26 mouse cellular contexts compared by ENCODE assay signal in the genomic region with DNA sequence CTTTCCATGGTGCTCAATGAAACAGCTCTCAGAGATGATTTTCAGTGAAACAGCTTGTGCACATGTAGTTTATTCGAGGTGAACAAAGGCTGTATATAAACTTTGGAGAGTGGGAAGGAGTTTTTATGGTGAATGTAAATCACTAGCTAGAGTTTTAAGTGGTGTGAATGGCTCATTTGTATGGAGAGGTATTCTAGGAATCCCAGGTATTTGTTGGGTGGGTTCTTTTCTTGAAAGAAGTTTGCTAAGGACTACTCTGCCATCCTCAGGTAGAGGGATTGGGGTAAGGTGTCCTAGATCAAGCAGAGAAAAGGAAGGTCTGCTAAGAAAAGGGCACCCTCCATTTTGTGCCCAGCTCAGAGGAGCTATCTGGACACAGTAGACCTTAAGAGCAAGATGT.
DNase-seq lines count a peak whose midpoint lies in the region; ATAC-seq and TF ChIP-seq lines count a peak whose summit lies in the region.
"Had no signal": no experiment of that assay in that cellular context is flagged by ENCODE, and none has a peak within 500 bp of the region (broad histone marks: within the 10 kb centered on the region; RNA-seq: fewer than 3 reads in every experiment).

No protein-coding gene starts in this region.

- WGBS in kidney, postnatal 0 days, result 14% methylated on average over 1 of the region's 1 CpGs
- 15% methylated on average over 1 of the region's 1 CpGs for WGBS in kidney, adult 2 months

- no peak for TF ChIP-seq CTCF in kidney, postnatal 0 days (IDR thresholded peaks at IDR 0.05; ENCODE audit: low read depth)
- TF ChIP-seq CTCF in kidney, adult 2 months (conservative IDR thresholded peaks at IDR 0.05; ENCODE audit: insufficient read depth, insufficient read length, low read depth, low read length), result no peak
- no peak for TF ChIP-seq CTCF in ES-Bruce4 (IDR thresholded peaks at IDR 0.05; ENCODE audit: low read depth, low read length)

- H3K4me3 ChIP-seq in kidney, postnatal 0 days (replicated peaks; ENCODE audit: low read depth, low read length), result no peak overlapping the region
- H3K4me3 ChIP-seq in kidney, adult 2 months (ENCODE audit: insufficient read depth, low read depth, low read length), result no peak overlapping the region
- H3K4me3 ChIP-seq in ES-Bruce4 (ENCODE audit: low read depth, low read length), result no peak overlapping the region
- H3K4me3 ChIP-seq: embryonic facial prominence, embryonic 10.5 days; embryonic facial prominence, embryonic 12.5 days; forebrain, embryonic 13.5 days; forebrain, embryonic 15.5 days had no signal

- no peak for TF ChIP-seq EP300 in ES-Bruce4 (IDR thresholded peaks at IDR 0.05; ENCODE audit: insufficient read depth, low read depth, low read length)

- H3K9ac ChIP-seq in kidney, postnatal 0 days (ENCODE audit: low read depth, low read length), result no peak overlapping the region
- no peak overlapping the region for H3K9ac ChIP-seq in ES-Bruce4 (ENCODE audit: low read depth, poor library complexity, severe bottlenecking)
- H3K9ac ChIP-seq: embryonic facial prominence, embryonic 12.5 days; forebrain, embryonic 13.5 days; forebrain, embryonic 15.5 days; forebrain, postnatal 0 days had no signal

- no peak overlapping the region for H3K4me2 ChIP-seq in kidney, postnatal 0 days (ENCODE audit: low read length)
- H3K4me2 ChIP-seq: embryonic facial prominence, embryonic 12.5 days; forebrain, embryonic 13.5 days; forebrain, embryonic 15.5 days had no signal

- H3K27ac ChIP-seq in kidney, postnatal 0 days, result no peak overlapping the region
- no peak overlapping the region for H3K27ac ChIP-seq in kidney, adult 2 months (ENCODE audit: insufficient read depth, low read depth, low read length)
- H3K27ac ChIP-seq in ES-Bruce4 (ENCODE audit: insufficient read depth, low read length), result 0 out of 2 replicates have a peak overlapping the region, but pooled peaks have one; percentile 44
- H3K27ac ChIP-seq: embryonic facial prominence, embryonic 10.5 days; embryonic facial prominence, embryonic 12.5 days; forebrain, embryonic 13.5 days; forebrain, embryonic 15.5 days had no signal

- TF ChIP-seq POLR2A in kidney, adult 2 months (IDR thresholded peaks at IDR 0.05; ENCODE audit: low read depth, low read length), result no peak
- TF ChIP-seq POLR2A in ES-Bruce4 (IDR thresholded peaks at IDR 0.05; ENCODE audit: insufficient read depth, low read length), result no peak

- H3K27me3 ChIP-seq in kidney, postnatal 0 days (ENCODE audit: insufficient read depth, low read length), result no peaks in the 10 kb centered on the region
- no peaks in the 10 kb centered on the region for H3K27me3 ChIP-seq in kidney, adult 2 months (replicated peaks; ENCODE audit: control insufficient read depth, insufficient read depth, low read length)
- no peaks in the 10 kb centered on the region for H3K27me3 ChIP-seq in ES-Bruce4 (ENCODE audit: control insufficient read depth, insufficient read depth, low read length, poor library complexity, severe bottlenecking)
- H3K27me3 ChIP-seq: CH12.LX; embryonic facial prominence, embryonic 12.5 days; forebrain, embryonic 13.5 days; forebrain, embryonic 15.5 days had no signal

- no peaks in the 10 kb centered on the region for H3K9me3 ChIP-seq in kidney, postnatal 0 days (replicated peaks; ENCODE audit: low read length)
- peaks cover 6% of the 10 kb centered on the region for H3K9me3 ChIP-seq in ES-Bruce4 (replicated peaks; ENCODE audit: control insufficient read depth, insufficient read depth, low read length, poor library complexity, severe bottlenecking)
- H3K9me3 ChIP-seq: embryonic facial prominence, embryonic 10.5 days; embryonic facial prominence, embryonic 12.5 days; forebrain, embryonic 13.5 days; forebrain, embryonic 15.5 days; G1E had no signal

- DNase-seq in kidney, postnatal 0 days (ENCODE audit: low spot score), result peak; percentile 2
- no peak for DNase-seq in kidney, adult 2 months
- DNase-seq in R1 (ENCODE audit: low read depth, low spot score), result peak; percentile 81
- DNase-seq in forelimb bud, embryonic 11.5 days (ENCODE audit: low read depth, low spot score), result peak; percentile 6
- DNase-seq in gastrocnemius, postnatal 25 days, result no peak
- DNase-seq in right cerebral cortex, adult 2 months (ENCODE audit: low spot score in 2 of 2), result no peak
- DNase-seq: adrenal gland, adult 8-10 months; adrenal gland, postnatal 14 days; adrenal gland, postnatal 36 days; B cell, adult 2 months; cerebellum, adult 11-12 months; cerebellum, adult 2 months; cerebellum, adult 9-10 months; cerebellum, postnatal 10 days; cerebellum, postnatal 25 days; forebrain, postnatal 0 days had no signal

- ATAC-seq in kidney, postnatal 0 days (replicated peaks; ENCODE audit: low FRiP score, low read depth), result no peak
- ATAC-seq: activated CD4-positive, CD25-positive, alpha-beta regulatory T cell, adult 4 months; CD4-positive, CD25-positive, alpha-beta regulatory T cell, adult 4 months; forebrain, embryonic 13.5 days; forebrain, embryonic 15.5 days; forebrain, postnatal 0 days; Patski had no signal

- H3K36me3 ChIP-seq in kidney, postnatal 0 days (ENCODE audit: insufficient read depth, low read length), result no peaks in the 10 kb centered on the region
- no peaks in the 10 kb centered on the region for H3K36me3 ChIP-seq in kidney, adult 2 months (ENCODE audit: control insufficient read depth, insufficient read depth, low read length)
- H3K36me3 ChIP-seq in ES-Bruce4 (ENCODE audit: control insufficient read depth, insufficient read depth, low read length, poor library complexity, severe bottlenecking), result no peaks in the 10 kb centered on the region
- H3K36me3 ChIP-seq: embryonic facial prominence, embryonic 10.5 days; embryonic facial prominence, embryonic 12.5 days; forebrain, embryonic 15.5 days; G1E had no signal

- no peaks in the 10 kb centered on the region for H3K4me1 ChIP-seq in kidney, postnatal 0 days (replicated peaks; ENCODE audit: insufficient read depth, low read length)
- no peaks in the 10 kb centered on the region for H3K4me1 ChIP-seq in kidney, adult 2 months (ENCODE audit: control insufficient read depth, insufficient read depth, low read length)
- H3K4me1 ChIP-seq in ES-Bruce4 (ENCODE audit: control insufficient read depth, insufficient read depth, low read length), result no peaks in the 10 kb centered on the region
- H3K4me1 ChIP-seq: embryonic facial prominence, embryonic 12.5 days; forebrain, embryonic 13.5 days; forebrain, embryonic 15.5 days had no signal

Comparison
In these comparisons a context has a peak if more than half of its experiments do, and no peak if none do; other contexts are left out.
1. DNase-seq: peak in kidney, postnatal 0 days (single experiment), R1 (single experiment) and forelimb bud, embryonic 11.5 days (single experiment); none in kidney, adult 2 months (single experiment), gastrocnemius, postnatal 25 days (single experiment) and right cerebral cortex, adult 2 months (0 of 2).